Mouse (Mus musculus) stomach, postnatal 0 days (tissue): ENCODE results near the gene Ube4b.

Source experiments
- CTCF ChIP-seq: IDR thresholded peaks from 2 replicates; pipeline ENCODE4 v1.5.1; 2016; ENCODE audit warnings: antibody characterized with exemption, low read depth, mild to moderate bottlenecking, moderate library complexity
- EP300 ChIP-seq: optimal IDR thresholded peaks from 2 replicates; pipeline ENCODE3; 2016; ENCODE audit warnings: antibody characterized with exemption

- no peak for TF ChIP-seq CTCF
- no peak for TF ChIP-seq EP300
These were observed 19.3 kb upstream of the Ube4b start for GRCm38 (mm10) chr4:149445868-149446267.
